24 mouse cellular contexts compared by ENCODE assay signal in the genomic region with DNA sequence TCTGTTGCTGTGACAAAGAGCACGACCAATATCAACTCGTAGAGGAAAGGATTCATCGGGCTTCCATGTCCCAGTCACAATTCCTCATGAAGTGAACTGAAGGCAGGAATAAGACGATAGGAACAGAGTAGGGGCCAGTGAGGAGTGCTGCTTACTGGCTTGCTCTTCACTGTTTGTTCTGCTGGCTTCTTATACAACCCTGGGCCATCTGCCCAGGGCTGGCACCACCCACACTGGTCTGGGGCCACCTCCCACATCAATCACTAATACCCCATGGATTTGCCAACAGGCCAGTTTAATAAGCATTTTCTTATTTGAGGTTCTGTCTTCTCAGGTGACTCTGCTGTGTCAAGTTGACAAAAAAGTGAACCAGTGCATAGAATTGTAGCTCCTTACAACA.
DNase-seq lines count a peak whose midpoint lies in the region; ATAC-seq and TF ChIP-seq lines count a peak whose summit lies in the region.
"Had no signal": no experiment of that assay in that cellular context is flagged by ENCODE, and none has a peak within 500 bp of the region (broad histone marks: within the 10 kb centered on the region; RNA-seq: fewer than 3 reads in every experiment).

No protein-coding gene starts in this region.

- H3K27ac ChIP-seq in hindbrain, postnatal 0 days: no peak overlapping the region
- no peak overlapping the region for H3K27ac ChIP-seq in hindbrain, embryonic 14.5 days
- no peak overlapping the region for H3K27ac ChIP-seq in midbrain, embryonic 11.5 days (ENCODE audit: low read depth, low read length)
- no peak overlapping the region for H3K27ac ChIP-seq in midbrain, embryonic 13.5 days
- H3K27ac ChIP-seq: embryonic facial prominence, embryonic 15.5 days; forebrain, embryonic 10.5 days; forebrain, embryonic 12.5 days had no signal

- H3K27me3 ChIP-seq in hindbrain, postnatal 0 days (ENCODE audit: insufficient read depth, low read length): no peaks in the 10 kb centered on the region
- H3K27me3 ChIP-seq in hindbrain, embryonic 14.5 days (ENCODE audit: control insufficient read depth, insufficient read depth, low read length): no peaks in the 10 kb centered on the region
- H3K27me3 ChIP-seq in midbrain, embryonic 11.5 days (ENCODE audit: control insufficient read depth, insufficient read depth, low read length): no peaks in the 10 kb centered on the region
- H3K27me3 ChIP-seq in midbrain, embryonic 13.5 days: no peaks in the 10 kb centered on the region
- H3K27me3 ChIP-seq: embryonic facial prominence, embryonic 13.5 days; embryonic facial prominence, embryonic 15.5 days; forebrain, embryonic 12.5 days; Patski had no signal

- H3K9ac ChIP-seq in hindbrain, postnatal 0 days (replicated peaks; ENCODE audit: low read length): no peak overlapping the region
- H3K9ac ChIP-seq in hindbrain, embryonic 14.5 days: no peak overlapping the region
- no peak overlapping the region for H3K9ac ChIP-seq in midbrain, embryonic 11.5 days (ENCODE audit: low read length)
- H3K9ac ChIP-seq in midbrain, embryonic 13.5 days (replicated peaks): no peak overlapping the region
- H3K9ac ChIP-seq: embryonic facial prominence, embryonic 13.5 days; embryonic facial prominence, embryonic 15.5 days; forebrain, embryonic 12.5 days had no signal

- H3K4me2 ChIP-seq in hindbrain, postnatal 0 days (ENCODE audit: low read depth, low read length): no peak overlapping the region
- no peak overlapping the region for H3K4me2 ChIP-seq in hindbrain, embryonic 14.5 days (replicated peaks)
- no peak overlapping the region for H3K4me2 ChIP-seq in midbrain, embryonic 11.5 days
- H3K4me2 ChIP-seq in midbrain, embryonic 13.5 days (replicated peaks): no peak overlapping the region
- H3K4me2 ChIP-seq: embryonic facial prominence, embryonic 13.5 days; embryonic facial prominence, embryonic 15.5 days; forebrain, embryonic 12.5 days had no signal

- no peaks in the 10 kb centered on the region for H3K36me3 ChIP-seq in hindbrain, postnatal 0 days (ENCODE audit: insufficient read depth, low read length)
- no peaks in the 10 kb centered on the region for H3K36me3 ChIP-seq in hindbrain, embryonic 14.5 days (replicated peaks; ENCODE audit: control insufficient read depth, insufficient read depth)
- H3K36me3 ChIP-seq in midbrain, embryonic 11.5 days (ENCODE audit: control insufficient read depth, insufficient read depth, low read length): no peaks in the 10 kb centered on the region
- H3K36me3 ChIP-seq in midbrain, embryonic 13.5 days: no peaks in the 10 kb centered on the region
- H3K36me3 ChIP-seq: embryonic facial prominence, embryonic 13.5 days; embryonic facial prominence, embryonic 15.5 days; forebrain, embryonic 10.5 days; forebrain, embryonic 12.5 days had no signal

- no peaks in the 10 kb centered on the region for H3K9me3 ChIP-seq in hindbrain, postnatal 0 days (ENCODE audit: low read length)
- no peaks in the 10 kb centered on the region for H3K9me3 ChIP-seq in hindbrain, embryonic 14.5 days (ENCODE audit: control insufficient read depth, low read length)
- no peaks in the 10 kb centered on the region for H3K9me3 ChIP-seq in midbrain, embryonic 11.5 days (ENCODE audit: control insufficient read depth, low read length)
- no peaks in the 10 kb centered on the region for H3K9me3 ChIP-seq in midbrain, embryonic 13.5 days
- H3K9me3 ChIP-seq: embryonic facial prominence, embryonic 13.5 days; embryonic facial prominence, embryonic 15.5 days; forebrain, embryonic 10.5 days; forebrain, embryonic 12.5 days had no signal

- DNase-seq in cerebellum, postnatal 10 days: peak; percentile 16 to 49
- no peak for DNase-seq in cerebellum, adult 8-10 months
- peak; percentile 9 for DNase-seq in hindbrain, postnatal 0 days (ENCODE audit: low spot score)
- no peak for DNase-seq in hindbrain, embryonic 14.5 days (ENCODE audit: low spot score)
- DNase-seq in midbrain, embryonic 11.5 days (ENCODE audit: low spot score, missing footprints): peak; percentile 51
- peak; percentile 50 for DNase-seq in adipocyte (ENCODE audit: low spot score)
- no peak for DNase-seq in ovary, postnatal 36 days (ENCODE audit: low spot score)
- DNase-seq: adrenal gland, adult 8-10 months; adrenal gland, postnatal 25 days; cerebellum, adult 11 months; cerebellum, adult 18-20 months; cerebellum, adult 9-10 months; cerebellum, postnatal 36 days; embryo, embryonic 11 days had no signal

- no peak for ATAC-seq in hindbrain, postnatal 0 days
- ATAC-seq in hindbrain, embryonic 14.5 days (ENCODE audit: low FRiP score): no peak
- no peak for ATAC-seq in midbrain, embryonic 11.5 days (ENCODE audit: low FRiP score)
- no peak for ATAC-seq in midbrain, embryonic 13.5 days
- ATAC-seq: activated CD4-positive, CD25-positive, alpha-beta regulatory T cell, adult 4 months; forebrain, embryonic 14.5 days; forebrain, embryonic 16.5 days; Patski had no signal

- H3K4me3 ChIP-seq in hindbrain, postnatal 0 days (ENCODE audit: low read length): no peak overlapping the region
- H3K4me3 ChIP-seq in hindbrain, embryonic 14.5 days (replicated peaks; ENCODE audit: low read length): no peak overlapping the region
- H3K4me3 ChIP-seq in midbrain, embryonic 11.5 days (ENCODE audit: low read depth, low read length): no peak overlapping the region
- no peak overlapping the region for H3K4me3 ChIP-seq in midbrain, embryonic 13.5 days (replicated peaks)
- H3K4me3 ChIP-seq: embryonic facial prominence, embryonic 13.5 days; embryonic facial prominence, embryonic 15.5 days; erythroblast, embryonic 14.5 days; forebrain, embryonic 10.5 days; forebrain, embryonic 12.5 days had no signal

- TF ChIP-seq CTCF in hindbrain, postnatal 0 days (IDR thresholded peaks at IDR 0.05; ENCODE audit: low read depth): no peak

- no peaks in the 10 kb centered on the region for H3K4me1 ChIP-seq in hindbrain, postnatal 0 days (ENCODE audit: insufficient read depth, low read length)
- H3K4me1 ChIP-seq in hindbrain, embryonic 14.5 days (replicated peaks; ENCODE audit: control insufficient read depth, insufficient read depth, low read length): 0 out of 2 replicates have a peak, but pooled peaks cover 4% of the 10 kb centered on the region
- no peaks in the 10 kb centered on the region for H3K4me1 ChIP-seq in midbrain, embryonic 11.5 days (ENCODE audit: control insufficient read depth, insufficient read depth, low read length)
- no peaks in the 10 kb centered on the region for H3K4me1 ChIP-seq in midbrain, embryonic 13.5 days (replicated peaks)
- H3K4me1 ChIP-seq: forebrain, embryonic 10.5 days; forebrain, embryonic 12.5 days had no signal

- 81% methylated on average over 4 of the region's 4 CpGs for WGBS in hindbrain, postnatal 0 days
- WGBS in hindbrain, embryonic 14.5 days: 83% methylated on average over 4 of the region's 4 CpGs
- 89% methylated on average over 4 of the region's 4 CpGs for WGBS in midbrain, embryonic 11.5 days
- 95% methylated on average over 4 of the region's 4 CpGs for WGBS in midbrain, embryonic 13.5 days

Comparison
In these comparisons a context has a peak if more than half of its experiments do, and no peak if none do; other contexts are left out.
1. DNase-seq: peak in cerebellum, postnatal 10 days (2 of 2), hindbrain, postnatal 0 days (single experiment), midbrain, embryonic 11.5 days (single experiment) and adipocyte (single experiment); none in cerebellum, adult 8-10 months (single experiment), hindbrain, embryonic 14.5 days (single experiment) and ovary, postnatal 36 days (single experiment).